Mouse (Mus musculus) kidney, postnatal 0 days (tissue): ENCODE results near the gene Ubl4b. TPM values are rescaled to one million over a fixed set of nuclear protein-coding genes. Genes with fewer than 3 reads are reported as not detected.
A peak's percentile ranks its signal among the peaks of the same experiment; 100 is the strongest.

ENCODE experiments used
- ATAC-seq: fragments of 200-750 bp; cut with Nextera tagmentation; replicated peaks from 2 replicates; pipeline ENCODE4 v1.8.0; 2017; ENCODE audit warnings: low read depth, moderate number of reproducible peaks, moderate TSS enrichment, moderate library complexity; ENCODE audit not compliant: low FRiP score
- DNase-seq: peaks from one replicate; pipeline ENCODE4 v3.0.0-alpha.2; 2016; ENCODE audit warnings: low spot score
- H3K27ac ChIP-seq: fragments of 300-500 bp; sonication (generic); 2 replicates; pipeline ENCODE4 v1.5.1; 2014; ENCODE audit warnings: mild to moderate bottlenecking
- H3K27me3 ChIP-seq: fragments of 300-500 bp; sonication (generic); 2 replicates; pipeline ENCODE4 v1.6.1; 2014; ENCODE audit warnings: low read length, mixed read lengths; ENCODE audit not compliant: insufficient read depth
- H3K36me3 ChIP-seq: fragments of 300-500 bp; sonication (generic); 2 replicates; pipeline ENCODE4 v1.6.1; 2014; ENCODE audit warnings: low read length, mixed read lengths; ENCODE audit not compliant: insufficient read depth
- H3K4me1 ChIP-seq: fragments of 300-500 bp; sonication (generic); replicated peaks from 2 replicates; pipeline ENCODE4 v1.6.1; 2014; ENCODE audit warnings: antibody characterized with exemption, low read length, mixed read lengths; ENCODE audit not compliant: insufficient read depth
- H3K4me2 ChIP-seq: fragments of 300-500 bp; sonication (generic); 2 replicates; pipeline ENCODE4 v1.6.1; 2014; ENCODE audit warnings: mild to moderate bottlenecking, low read length, moderate library complexity, mixed read lengths
- H3K4me3 ChIP-seq: fragments of 300-500 bp; sonication (generic); replicated peaks from 2 replicates; pipeline ENCODE4 v1.5.1; 2014; ENCODE audit warnings: low read depth, low read length
- H3K9ac ChIP-seq: fragments of 300-500 bp; sonication (generic); 2 replicates; pipeline ENCODE4 v1.6.1; 2014; ENCODE audit warnings: low read depth, low read length
- H3K9me3 ChIP-seq: fragments of 300-500 bp; sonication (generic); replicated peaks from 2 replicates; pipeline ENCODE4 v1.6.1; 2016; ENCODE audit warnings: low read length, inconsistent platforms, mixed read lengths
- CTCF ChIP-seq: IDR thresholded peaks from 2 replicates; pipeline ENCODE4 v1.5.1; 2016; ENCODE audit warnings: antibody characterized with exemption, low read depth, mild to moderate bottlenecking, moderate library complexity
- WGBS: fragments of 180-500 bp; shearing (Covaris S2); extraction: QIAGEN DNeasy Blood & Tissue Kit; methylation state at CpG from one replicate; pipeline ENCODE4 v1.1.7; 2014; 5-methylcytosine and 5-hydroxymethylcytosine counted together
- polyA plus RNA-seq: library from polyadenylated mRNA; unstranded; fragments of >200 nt; fragmentation: Nextera tagmentation; extraction: Ambion mirVana; gene quantifications from 2 replicates; pipeline ENCODE4 v1.2.1, GENCODE M21; 2015

Gene Ubl4b
- polyA plus RNA-seq, result not detected in 2 replicates

GRCm38 (mm10) chr3:107554842-107555241, at the start of gene Ubl4b:
Gene Ubl4b, minus strand, starts transcription at chr3:107555073.
- Histone ChIP-seq H3K36me3 (no peaks in the 10 kb centered on the region), H3K4me2 (no peak within 1 kb of the TSS), H3K9ac (no peak within 1 kb of the TSS), H3K27me3 (peaks cover 12% of the 10 kb centered on the region), H3K9me3 (no peaks in the 10 kb centered on the region), H3K4me1 (no peaks in the 10 kb centered on the region), H3K27ac (no peak within 1 kb of the TSS), H3K4me3 (no peak within 1 kb of the TSS)
- TF ChIP-seq CTCF, result no peak
- WGBS, result 89% methylated on average over 2 of the region's 2 CpGs
- DNase-seq (no peak), ATAC-seq (no peak)

GRCm38 (mm10) chr3:107600127-107600526, 45.3 kb upstream of the Ubl4b start:
- H3K4me2 ChIP-seq, result no peak overlapping the region
- no peaks in the 10 kb centered on the region for H3K36me3 ChIP-seq
- no peak overlapping the region for H3K27ac ChIP-seq
- H3K4me3 ChIP-seq, result no peak overlapping the region
- peaks cover 48% of the 10 kb centered on the region for H3K27me3 ChIP-seq
- peaks cover 4% of the 10 kb centered on the region for H3K4me1 ChIP-seq
- no peak for ATAC-seq
- H3K9ac ChIP-seq, result no peak overlapping the region
- 60% methylated on average over 6 of the region's 6 CpGs for WGBS
- no peaks in the 10 kb centered on the region for H3K9me3 ChIP-seq
- DNase-seq, result no peak
- no peak for TF ChIP-seq CTCF

- WGBS, result 11% methylated on average over 22 of the region's 22 CpGs
- Histone ChIP-seq H3K9ac (no peak overlapping the region), H3K4me1 (peaks cover 4% of the 10 kb centered on the region), H3K36me3 (no peaks in the 10 kb centered on the region), H3K4me2 (no peak overlapping the region), H3K9me3 (no peaks in the 10 kb centered on the region), H3K27me3 (peaks cover 71% of the 10 kb centered on the region), H3K27ac (no peak overlapping the region), H3K4me3 (no peak overlapping the region)
- DNase-seq (no peak), ATAC-seq (no peak)
- peak; percentile 23; the same call in 1 of the 2 replicates for TF ChIP-seq CTCF
These were observed 42.9 kb upstream of the Ubl4b start for GRCm38 (mm10) chr3:107597586-107598389.

- WGBS, result 2% methylated on average over 21 of the region's 24 CpGs
- H3K4me3 ChIP-seq, result no peak overlapping the region
- no peak for TF ChIP-seq CTCF
- H3K4me2 ChIP-seq, result no peak overlapping the region
- no peak overlapping the region for H3K27ac ChIP-seq
- peaks cover 73% of the 10 kb centered on the region for H3K27me3 ChIP-seq
- H3K4me1 ChIP-seq, result peaks cover 4% of the 10 kb centered on the region
- no peak for DNase-seq
- H3K36me3 ChIP-seq, result no peaks in the 10 kb centered on the region
- H3K9ac ChIP-seq, result no peak overlapping the region
- H3K9me3 ChIP-seq, result no peaks in the 10 kb centered on the region
- ATAC-seq, result no peak
These were observed 42.3 kb upstream of the Ubl4b start for GRCm38 (mm10) chr3:107597134-107597533.

GRCm38 (mm10) chr3:107596559-107596958, 41.7 kb upstream of the Ubl4b start:
- H3K4me1 ChIP-seq, result peaks cover 4% of the 10 kb centered on the region
- no peak for DNase-seq
- no peaks in the 10 kb centered on the region for H3K36me3 ChIP-seq
- H3K9me3 ChIP-seq, result no peaks in the 10 kb centered on the region
- no peak for TF ChIP-seq CTCF
- H3K4me2 ChIP-seq, result no peak overlapping the region
- no peak overlapping the region for H3K9ac ChIP-seq
- 1% methylated on average over 26 of the region's 26 CpGs for WGBS
- no peak overlapping the region; the same call in 1 of the 2 replicates for H3K4me3 ChIP-seq
- peaks cover 73% of the 10 kb centered on the region for H3K27me3 ChIP-seq
- no peak overlapping the region for H3K27ac ChIP-seq
- no peak for ATAC-seq

GRCm38 (mm10) chr3:107595938-107596461, 41.1 kb upstream of the Ubl4b start:
- WGBS, result 3% methylated on average over 34 of the region's 34 CpGs
- ATAC-seq, result no peak
- H3K27ac ChIP-seq, result no peak overlapping the region
- H3K9ac ChIP-seq, result no peak overlapping the region
- DNase-seq, result no peak
- H3K4me1 ChIP-seq, result peaks cover 4% of the 10 kb centered on the region
- no peak for TF ChIP-seq CTCF
- H3K9me3 ChIP-seq, result no peaks in the 10 kb centered on the region
- peaks cover 70% of the 10 kb centered on the region for H3K27me3 ChIP-seq
- H3K4me3 ChIP-seq, result peak overlapping the region; percentile 35; the same call in 1 of the 2 replicates
- no peaks in the 10 kb centered on the region for H3K36me3 ChIP-seq
- peak overlapping the region; percentile 57; the same call in 1 of the 2 replicates for H3K4me2 ChIP-seq
